Mouse (Mus musculus): ENCODE results near the gene Rack1. TPM values are rescaled to one million over a fixed set of nuclear protein-coding genes. Genes with fewer than 3 reads are reported as not detected.

Rack1 gene
- polyA plus RNA-seq, 1 experiment from 2014 or later, result 349 TPM

GRCm38 (mm10) chr11:48775483-48775882 lies 24.6 kb upstream of the Rack1 start:
- peak; percentile 24; the same call in 1 of the 2 replicates for ATAC-seq
- Histone ChIP-seq H3K4me2 (ENCODE audit: low read length) (peak overlapping the region; percentile 50), H3K27me3 (replicated peaks; ENCODE audit: control insufficient read depth, insufficient read depth, low read length) (0 out of 2 replicates have a peak, but pooled peaks cover 2% of the 10 kb centered on the region), H3K4me1 (ENCODE audit: control insufficient read depth, insufficient read depth, low read depth, low read length) (peaks cover 5% of the 10 kb centered on the region), H3K9me3 (ENCODE audit: control insufficient read depth, low read length) (no peaks in the 10 kb centered on the region), H3K9ac (ENCODE audit: low read depth, low read length) (no peak overlapping the region; the same call in 1 of the 2 replicates), H3K27ac (ENCODE audit: low read depth, low read length) (no peak overlapping the region), H3K4me3 (ENCODE audit: low read length) (no peak overlapping the region), H3K36me3 (ENCODE audit: control insufficient read depth, insufficient read depth, low read length) (no peaks in the 10 kb centered on the region)
- 3% methylated on average over 7 of the region's 7 CpGs for WGBS

- H3K9ac ChIP-seq (ENCODE audit: low read depth, low read length), result no peak overlapping the region
- no peak for ATAC-seq
- H3K4me2 ChIP-seq (ENCODE audit: low read length), result no peak overlapping the region
- no peaks in the 10 kb centered on the region for H3K9me3 ChIP-seq (ENCODE audit: control insufficient read depth, low read length)
- H3K27ac ChIP-seq (ENCODE audit: low read depth, low read length), result no peak overlapping the region
- peaks cover 5% of the 10 kb centered on the region for H3K4me1 ChIP-seq (ENCODE audit: control insufficient read depth, insufficient read depth, low read depth, low read length)
- H3K4me3 ChIP-seq (ENCODE audit: low read length), result no peak overlapping the region
- 0 out of 2 replicates have a peak, but pooled peaks cover 2% of the 10 kb centered on the region for H3K27me3 ChIP-seq (replicated peaks; ENCODE audit: control insufficient read depth, insufficient read depth, low read length)
- 46% methylated on average over 9 of the region's 9 CpGs for WGBS
- no peaks in the 10 kb centered on the region for H3K36me3 ChIP-seq (ENCODE audit: control insufficient read depth, insufficient read depth, low read length)
Measured at GRCm38 (mm10) chr11:48776664-48777063, 23.5 kb upstream of the Rack1 start.

- 93% methylated on average over 9 of the region's 9 CpGs for WGBS
- ATAC-seq, result no peak
- Histone ChIP-seq H3K27ac (ENCODE audit: low read depth, low read length) (no peak overlapping the region), H3K4me2 (ENCODE audit: low read length) (no peak overlapping the region), H3K36me3 (ENCODE audit: control insufficient read depth, insufficient read depth, low read length) (no peaks in the 10 kb centered on the region), H3K4me3 (ENCODE audit: low read length) (no peak overlapping the region), H3K27me3 (replicated peaks; ENCODE audit: control insufficient read depth, insufficient read depth, low read length) (0 out of 2 replicates have a peak, but pooled peaks cover 2% of the 10 kb centered on the region), H3K9ac (ENCODE audit: low read depth, low read length) (no peak overlapping the region), H3K9me3 (ENCODE audit: control insufficient read depth, low read length) (no peaks in the 10 kb centered on the region), H3K4me1 (ENCODE audit: control insufficient read depth, insufficient read depth, low read depth, low read length) (peaks cover 5% of the 10 kb centered on the region)
Measured at GRCm38 (mm10) chr11:48777303-48777702, 22.8 kb upstream of the Rack1 start.

GRCm38 (mm10) chr11:48779450-48779849 lies 20.7 kb upstream of the Rack1 start:
- Histone ChIP-seq H3K36me3 (ENCODE audit: control insufficient read depth, insufficient read depth, low read length) (no peaks in the 10 kb centered on the region), H3K27ac (ENCODE audit: low read depth, low read length) (no peak overlapping the region), H3K27me3 (replicated peaks; ENCODE audit: control insufficient read depth, insufficient read depth, low read length) (0 out of 2 replicates have a peak, but pooled peaks cover 2% of the 10 kb centered on the region), H3K4me2 (ENCODE audit: low read length) (no peak overlapping the region), H3K9ac (ENCODE audit: low read depth, low read length) (no peak overlapping the region), H3K9me3 (ENCODE audit: control insufficient read depth, low read length) (no peaks in the 10 kb centered on the region), H3K4me1 (ENCODE audit: control insufficient read depth, insufficient read depth, low read depth, low read length) (peaks cover 2% of the 10 kb centered on the region), H3K4me3 (ENCODE audit: low read length) (no peak overlapping the region)
- no peak for ATAC-seq
- 35% methylated on average over 7 of the region's 7 CpGs for WGBS

- Histone ChIP-seq H3K27ac (ENCODE audit: low read depth, low read length) (no peak overlapping the region), H3K4me3 (ENCODE audit: low read length) (no peak overlapping the region), H3K9ac (ENCODE audit: low read depth, low read length) (no peak overlapping the region), H3K9me3 (ENCODE audit: control insufficient read depth, low read length) (no peaks in the 10 kb centered on the region), H3K4me1 (ENCODE audit: control insufficient read depth, insufficient read depth, low read depth, low read length) (no peaks in the 10 kb centered on the region), H3K4me2 (ENCODE audit: low read length) (no peak overlapping the region), H3K27me3 (replicated peaks; ENCODE audit: control insufficient read depth, insufficient read depth, low read length) (no peaks in the 10 kb centered on the region), H3K36me3 (ENCODE audit: control insufficient read depth, insufficient read depth, low read length) (no peaks in the 10 kb centered on the region)
- 91% methylated on average over 4 of the region's 4 CpGs for WGBS
- no peak for ATAC-seq
Measured at GRCm38 (mm10) chr11:48782243-48782642, 17.9 kb upstream of the Rack1 start.

- ATAC-seq, result peak; percentile 63
- no peaks in the 10 kb centered on the region for H3K27me3 ChIP-seq (replicated peaks; ENCODE audit: control insufficient read depth, insufficient read depth, low read length)
- peak overlapping the region; percentile 37 for H3K4me3 ChIP-seq (ENCODE audit: low read length)
- H3K36me3 ChIP-seq (ENCODE audit: control insufficient read depth, insufficient read depth, low read length), result no peaks in the 10 kb centered on the region
- no peaks in the 10 kb centered on the region for H3K9me3 ChIP-seq (ENCODE audit: control insufficient read depth, low read length)
- 0 out of 2 replicates have a peak overlapping the region, but pooled peaks have one; percentile 56 for H3K9ac ChIP-seq (ENCODE audit: low read depth, low read length)
- H3K4me2 ChIP-seq (ENCODE audit: low read length), result peak overlapping the region; percentile 55
- no peak overlapping the region for H3K27ac ChIP-seq (ENCODE audit: low read depth, low read length)
- peaks cover 3% of the 10 kb centered on the region; the same call in 1 of the 2 replicates for H3K4me1 ChIP-seq (ENCODE audit: control insufficient read depth, insufficient read depth, low read depth, low read length)
- 48% methylated on average over 10 of the region's 10 CpGs for WGBS
Measured at GRCm38 (mm10) chr11:48787455-48788211, 12.5 kb upstream of the Rack1 start.

- Histone ChIP-seq H3K27ac (ENCODE audit: low read depth, low read length) (peak overlapping the region; percentile 63; the same call in 1 of the 2 replicates), H3K27me3 (replicated peaks; ENCODE audit: control insufficient read depth, insufficient read depth, low read length) (no peaks in the 10 kb centered on the region), H3K4me3 (ENCODE audit: low read length) (peak overlapping the region; percentile 37), H3K4me1 (ENCODE audit: control insufficient read depth, insufficient read depth, low read depth, low read length) (peaks cover 3% of the 10 kb centered on the region; the same call in 1 of the 2 replicates), H3K9ac (ENCODE audit: low read depth, low read length) (peak overlapping the region; percentile 56), H3K36me3 (ENCODE audit: control insufficient read depth, insufficient read depth, low read length) (no peaks in the 10 kb centered on the region), H3K9me3 (ENCODE audit: control insufficient read depth, low read length) (no peaks in the 10 kb centered on the region), H3K4me2 (ENCODE audit: low read length) (peak overlapping the region; percentile 55)
- peak; percentile 76 for ATAC-seq
- 8% methylated on average over 16 of the region's 16 CpGs for WGBS
Measured at GRCm38 (mm10) chr11:48788311-48789089, 11.6 kb upstream of the Rack1 start.

GRCm38 (mm10) chr11:48789215-48789614 lies 10.9 kb upstream of the Rack1 start:
- Histone ChIP-seq H3K4me3 (ENCODE audit: low read length) (no peak overlapping the region), H3K9ac (ENCODE audit: low read depth, low read length) (no peak overlapping the region), H3K9me3 (ENCODE audit: control insufficient read depth, low read length) (no peaks in the 10 kb centered on the region), H3K4me1 (ENCODE audit: control insufficient read depth, insufficient read depth, low read depth, low read length) (peaks cover 3% of the 10 kb centered on the region; the same call in 1 of the 2 replicates), H3K4me2 (ENCODE audit: low read length) (no peak overlapping the region; the same call in 1 of the 2 replicates), H3K36me3 (ENCODE audit: control insufficient read depth, insufficient read depth, low read length) (no peaks in the 10 kb centered on the region), H3K27ac (ENCODE audit: low read depth, low read length) (no peak overlapping the region), H3K27me3 (replicated peaks; ENCODE audit: control insufficient read depth, insufficient read depth, low read length) (no peaks in the 10 kb centered on the region)
- ATAC-seq, result no peak
- 84% methylated on average over 5 of the region's 5 CpGs for WGBS

Measured in hindbrain, embryonic 16.5 days (tissue).